Mouse (Mus musculus) testis, adult 2 months (tissue): ENCODE results near the gene Snrpf. TPM values are rescaled to one million over a fixed set of nuclear protein-coding genes. Genes with fewer than 3 reads are reported as not detected.

Source experiments
- H3K27ac ChIP-seq: fragments of 200-500 bp; 2 replicates; pipeline ENCODE4 v1.5.1; 2012; ENCODE audit warnings: low read depth, low read length; ENCODE audit not compliant: control insufficient read depth, insufficient read depth
- H3K27me3 ChIP-seq: fragments of 200-500 bp; 2 replicates; pipeline ENCODE4 v1.6.1; 2012; ENCODE audit warnings: mild to moderate bottlenecking, low read length, moderate library complexity; ENCODE audit not compliant: control insufficient read depth, insufficient read depth
- H3K36me3 ChIP-seq: fragments of 200-500 bp; 2 replicates; pipeline ENCODE4 v1.6.1; 2012; ENCODE audit warnings: mild to moderate bottlenecking, low read length; ENCODE audit not compliant: control insufficient read depth, insufficient read depth
- H3K4me1 ChIP-seq: fragments of 200-500 bp; 2 replicates; pipeline ENCODE4 v1.6.1; 2012; ENCODE audit warnings: low read length; ENCODE audit not compliant: control insufficient read depth, insufficient read depth
- H3K4me3 ChIP-seq: fragments of 200-500 bp; 2 replicates; pipeline ENCODE4 v1.5.1; 2012; ENCODE audit warnings: low read depth, mild to moderate bottlenecking, low read length, moderate library complexity, mixed read lengths; ENCODE audit not compliant: control insufficient read depth
- CTCF ChIP-seq: fragments of 200-500 bp; IDR thresholded peaks from 2 replicates; pipeline ENCODE4 v1.5.1; 2012; ENCODE audit warnings: low read depth, mild to moderate bottlenecking, inconsistent platforms, low read length, moderate library complexity; ENCODE audit not compliant: control insufficient read depth, insufficient read depth, insufficient replicate concordance
- POLR2A ChIP-seq: fragments of 200-500 bp; IDR thresholded peaks from 2 replicates; pipeline ENCODE4 v1.6.1; 2012; ENCODE audit warnings: low read depth, mild to moderate bottlenecking, inconsistent platforms, low read length, moderate library complexity; ENCODE audit not compliant: control insufficient read depth
- polyA plus RNA-seq: library from polyadenylated mRNA; depleted of rRNA; stranded (reverse); fragments of >200 nt; gene quantifications from 2 replicates; pipeline ENCODE4 v1.2.3, GENCODE M21; 2012; rRNA removed

Gene Snrpf
- 65.2 and 67.0 TPM in 2 replicates for polyA plus RNA-seq

DNA sequence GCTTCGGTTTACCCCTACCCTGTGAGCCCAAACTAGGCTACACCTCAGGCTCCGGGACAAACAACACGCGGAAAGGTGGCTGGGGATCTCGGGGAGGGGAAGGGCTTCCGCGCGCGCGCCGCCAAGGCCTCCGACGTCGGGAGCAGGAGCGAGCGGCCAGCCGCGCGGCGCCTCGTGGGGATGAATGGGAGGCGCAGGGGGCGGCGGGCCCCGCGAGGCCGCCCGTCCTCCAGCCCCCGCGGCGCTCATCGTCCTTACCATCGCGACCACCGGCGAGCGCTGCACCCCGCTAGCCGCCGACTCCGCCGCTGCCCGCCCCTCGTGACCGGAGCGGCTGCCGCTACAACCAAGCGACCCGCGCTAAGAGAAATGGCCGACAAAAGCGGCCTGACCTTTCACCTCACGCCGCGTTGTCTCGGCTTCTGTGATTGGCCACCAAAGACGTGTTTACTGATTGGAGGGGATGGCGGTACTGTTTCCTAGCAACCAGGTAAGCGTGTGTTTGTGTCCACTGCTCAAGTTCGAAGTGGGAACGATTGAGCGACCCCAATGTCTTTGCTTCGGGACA is at the start of gene Snrpf:
TSS of gene Snrpf (minus strand) at position 426 of the 568 bp plus-strand sequence.
- H3K36me3 ChIP-seq = no peaks in the 10 kb centered on the region
- H3K27ac ChIP-seq = peak within 1 kb of the TSS; percentile 79
- no peaks in the 10 kb centered on the region for H3K27me3 ChIP-seq
- peaks cover 5% of the 10 kb centered on the region for H3K4me1 ChIP-seq
- TF ChIP-seq POLR2A (peak; percentile 85), CTCF (no peak)
- peak within 1 kb of the TSS; percentile 91 for H3K4me3 ChIP-seq

DNA sequence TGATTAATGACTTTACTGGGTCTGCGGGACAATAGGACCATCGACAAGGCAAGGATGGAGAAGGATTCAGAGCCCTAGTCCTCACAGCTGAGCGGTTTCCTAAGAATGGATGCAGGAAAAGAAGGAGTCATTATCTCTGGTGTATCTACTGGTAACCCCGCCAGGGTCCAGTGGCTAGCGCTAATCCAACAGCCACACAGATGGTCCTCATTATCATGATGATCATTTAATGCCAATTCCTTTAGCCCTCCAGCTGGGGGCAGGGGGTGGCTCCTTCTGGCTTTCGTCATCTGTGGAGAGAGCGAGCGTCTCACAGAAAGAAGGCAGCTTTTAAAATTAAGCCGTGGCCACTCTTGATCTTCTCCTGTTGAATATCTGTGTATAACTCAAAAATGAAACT is 46.4 kb upstream of the Snrpf start:
- Histone ChIP-seq H3K27me3 (no peaks in the 10 kb centered on the region), H3K4me1 (peaks cover 2% of the 10 kb centered on the region), H3K27ac (no peak overlapping the region), H3K4me3 (no peak overlapping the region), H3K36me3 (no peaks in the 10 kb centered on the region)
- TF ChIP-seq CTCF (no peak), POLR2A (no peak)

- no peak overlapping the region for H3K4me3 ChIP-seq
- no peaks in the 10 kb centered on the region for H3K4me1 ChIP-seq
- TF ChIP-seq POLR2A (no peak), CTCF (no peak)
- no peak overlapping the region for H3K27ac ChIP-seq
- no peaks in the 10 kb centered on the region for H3K36me3 ChIP-seq
- H3K27me3 ChIP-seq = no peaks in the 10 kb centered on the region
These were observed 44.5 kb upstream of the Snrpf start for GRCm38 (mm10) chr10:93633971-93634370.

- Histone ChIP-seq H3K4me3 (no peak overlapping the region), H3K27me3 (no peaks in the 10 kb centered on the region), H3K27ac (no peak overlapping the region), H3K4me1 (no peaks in the 10 kb centered on the region), H3K36me3 (no peaks in the 10 kb centered on the region)
- TF ChIP-seq CTCF (no peak), POLR2A (no peak)
These were observed 44.1 kb upstream of the Snrpf start for GRCm38 (mm10) chr10:93633563-93633962.

DNA sequence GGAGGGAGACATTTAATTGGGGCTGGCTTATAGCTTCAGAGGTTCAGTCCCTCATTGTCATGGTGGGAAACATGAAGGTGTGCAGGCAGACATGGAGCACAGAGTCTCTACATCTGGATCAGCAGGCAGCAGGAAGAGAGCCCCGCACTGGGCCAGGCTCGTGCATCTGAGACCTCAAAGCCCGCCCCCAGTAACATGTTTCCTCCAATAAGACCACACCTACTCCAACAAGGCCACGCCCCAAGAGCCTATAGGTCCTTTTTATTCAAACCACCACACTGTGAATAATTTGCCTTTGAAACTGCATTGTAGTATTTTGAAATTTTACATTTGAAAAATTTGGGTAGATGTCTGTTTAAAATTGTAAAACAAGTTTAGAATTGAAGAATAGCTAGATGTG is 42.6 kb upstream of the Snrpf start:
- Histone ChIP-seq H3K27me3 (no peaks in the 10 kb centered on the region), H3K27ac (no peak overlapping the region), H3K4me1 (no peaks in the 10 kb centered on the region), H3K36me3 (no peaks in the 10 kb centered on the region), H3K4me3 (no peak overlapping the region)
- TF ChIP-seq CTCF (no peak), POLR2A (no peak)

- Histone ChIP-seq H3K27me3 (no peaks in the 10 kb centered on the region), H3K36me3 (no peaks in the 10 kb centered on the region)
- TF ChIP-seq POLR2A (no peak), CTCF (no peak)
These were observed 40.8 kb upstream of the Snrpf start for GRCm38 (mm10) chr10:93630310-93630709.

GRCm38 (mm10) chr10:93624151-93624550 is 34.6 kb upstream of the Snrpf start:
- no peak for TF ChIP-seq POLR2A
- no peak for TF ChIP-seq CTCF
- no peak overlapping the region for H3K4me3 ChIP-seq
- no peaks in the 10 kb centered on the region for H3K4me1 ChIP-seq
- no peak overlapping the region for H3K27ac ChIP-seq
- H3K36me3 ChIP-seq = no peaks in the 10 kb centered on the region
- H3K27me3 ChIP-seq = no peaks in the 10 kb centered on the region

More at GRCm38 (mm10) chr10:93630310-93630709, 40.8 kb upstream of the Snrpf start:
- Histone ChIP-seq H3K27ac (no peak overlapping the region), H3K4me1 (no peaks in the 10 kb centered on the region), H3K4me3 (no peak overlapping the region)

GRCm38 (mm10) chr10:93623725-93624124 is 34.2 kb upstream of the Snrpf start:
- no peaks in the 10 kb centered on the region for H3K27me3 ChIP-seq
- TF ChIP-seq CTCF = no peak
- no peak for TF ChIP-seq POLR2A
- H3K4me1 ChIP-seq = no peaks in the 10 kb centered on the region
- H3K27ac ChIP-seq = no peak overlapping the region
- H3K4me3 ChIP-seq = no peak overlapping the region
- no peaks in the 10 kb centered on the region for H3K36me3 ChIP-seq
